Mouse (Mus musculus): ENCODE data around the gene Pde3a. TPM values are rescaled to one million over a fixed set of nuclear protein-coding genes. Genes with fewer than 3 reads are reported as not detected.
"Not testable (repeated sequence)": the region's sequence is repeated elsewhere in the genome, so short reads cannot be mapped to it uniquely, and the experiment has no call there.

Pde3a gene
- polyA plus RNA-seq, 1 experiment: 3.9 TPM

DNA sequence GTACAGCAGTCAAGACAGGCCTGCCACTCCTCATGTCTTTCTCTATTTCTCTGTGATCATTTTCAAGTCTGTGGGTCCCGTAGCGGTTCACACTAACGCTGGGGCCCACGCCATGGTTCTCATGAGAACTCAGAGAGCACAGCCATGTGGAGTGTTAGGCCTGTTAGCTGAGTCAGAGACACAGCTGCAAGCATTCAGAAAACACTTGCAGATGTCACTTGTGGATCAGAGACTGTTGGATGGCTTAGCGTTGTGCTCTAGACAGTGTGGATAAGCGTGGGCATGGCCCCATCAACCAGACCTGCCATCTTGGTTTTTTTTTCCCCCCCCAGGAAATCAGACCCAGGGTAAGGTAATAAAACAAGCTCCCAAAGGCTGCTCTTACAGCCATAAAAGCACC, 62.5 kb downstream of the Pde3a start:
- H3K36me3 ChIP-seq (replicated peaks; ENCODE audit: low read length): peaks cover 20% of the 10 kb centered on the region
- H3K4me3 ChIP-seq (replicated peaks): no peak overlapping the region
- TF ChIP-seq GATA1 (IDR thresholded peaks at IDR 0.05; ENCODE audit: borderline replicate concordance, low read length): no peak
- no peak for TF ChIP-seq FLI1 (IDR thresholded peaks at IDR 0.05; ENCODE audit: low read length)
- peaks cover 55% of the 10 kb centered on the region for H3K4me1 ChIP-seq
- H3K9me3 ChIP-seq: peaks cover 9% of the 10 kb centered on the region; the same call in 1 of the 2 replicates
- H3K27me3 ChIP-seq (replicated peaks): no peaks in the 10 kb centered on the region

DNA sequence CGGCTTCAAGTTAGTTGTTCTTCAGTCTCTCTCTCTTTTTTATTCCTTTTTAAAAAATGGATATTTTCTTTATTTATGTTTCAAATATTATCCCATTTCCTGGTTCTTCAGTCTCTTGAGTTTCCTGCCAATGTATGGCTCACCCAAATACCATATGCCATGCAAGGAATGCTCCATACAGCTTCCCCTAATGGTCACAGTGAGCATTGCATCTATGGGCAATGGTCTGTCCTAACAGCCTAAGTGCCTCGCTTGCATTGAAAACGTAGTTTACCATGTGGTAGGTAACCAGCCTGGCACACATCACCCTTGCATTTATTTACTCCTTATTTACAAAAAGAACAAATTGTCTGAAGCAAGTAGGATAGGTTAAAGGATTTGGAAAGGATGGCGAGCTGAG, 64.0 kb downstream of the Pde3a start:
- Histone ChIP-seq H3K36me3 (replicated peaks; ENCODE audit: low read length) (peaks cover 19% of the 10 kb centered on the region), H3K4me1 (peaks cover 40% of the 10 kb centered on the region), H3K9me3 (peaks cover 9% of the 10 kb centered on the region; the same call in 1 of the 2 replicates), H3K27me3 (replicated peaks) (no peaks in the 10 kb centered on the region), H3K4me3 (replicated peaks) (no peak overlapping the region)
- TF ChIP-seq FLI1 (IDR thresholded peaks at IDR 0.05; ENCODE audit: low read length) (no peak), GATA1 (IDR thresholded peaks at IDR 0.05; ENCODE audit: borderline replicate concordance, low read length) (no peak)

DNA sequence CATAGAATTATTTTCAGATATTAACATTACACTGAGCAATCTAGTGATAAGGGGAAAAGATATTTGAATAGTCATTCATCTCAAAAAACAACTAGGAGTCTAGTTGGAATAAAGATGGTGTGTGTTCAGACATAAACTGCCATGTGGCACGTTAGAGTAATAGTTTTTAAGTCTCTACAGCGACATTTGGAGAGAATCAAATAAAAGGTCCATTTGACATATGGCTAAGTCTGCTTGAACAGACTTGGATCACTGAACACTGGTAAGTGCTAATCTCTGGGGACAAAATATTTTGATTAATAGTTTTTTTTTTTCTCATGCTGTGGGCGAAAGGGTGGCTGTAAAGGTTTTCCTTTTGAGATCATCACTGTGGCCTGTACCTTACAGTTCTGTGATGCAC, 69.4 kb downstream of the Pde3a start:
- TF ChIP-seq GATA1 (IDR thresholded peaks at IDR 0.05; ENCODE audit: borderline replicate concordance, low read length) (no peak), FLI1 (IDR thresholded peaks at IDR 0.05; ENCODE audit: low read length) (no peak)
- H3K27me3 ChIP-seq (replicated peaks): no peaks in the 10 kb centered on the region
- no peak overlapping the region for H3K4me3 ChIP-seq (replicated peaks)
- peaks cover 9% of the 10 kb centered on the region; the same call in 1 of the 2 replicates for H3K9me3 ChIP-seq
- H3K36me3 ChIP-seq (replicated peaks; ENCODE audit: low read length): peaks cover 15% of the 10 kb centered on the region
- peaks cover 33% of the 10 kb centered on the region for H3K4me1 ChIP-seq

DNA sequence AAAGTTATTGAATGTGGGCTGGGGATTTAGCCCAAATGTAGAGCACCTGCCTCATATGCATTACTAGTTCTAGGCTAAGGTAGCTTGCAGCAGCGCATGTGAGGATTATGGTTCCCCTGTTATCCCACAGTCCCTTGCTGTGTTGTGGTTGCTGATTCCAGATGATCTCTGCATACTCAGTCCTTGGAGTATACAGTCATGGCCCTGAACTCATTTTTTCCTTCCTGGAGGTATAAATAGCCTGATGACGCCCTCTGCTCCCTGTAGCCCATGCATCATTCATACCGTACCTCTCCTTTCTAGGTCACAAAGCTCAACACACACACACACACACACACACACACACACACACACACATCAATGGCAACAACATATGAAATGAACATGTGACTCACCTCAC, 72.2 kb downstream of the Pde3a start:
- H3K4me3 ChIP-seq (replicated peaks): peak overlapping the region; percentile 17
- TF ChIP-seq GATA1 (IDR thresholded peaks at IDR 0.05; ENCODE audit: borderline replicate concordance, low read length) (no peak), FLI1 (IDR thresholded peaks at IDR 0.05; ENCODE audit: low read length) (no peak)

DNA sequence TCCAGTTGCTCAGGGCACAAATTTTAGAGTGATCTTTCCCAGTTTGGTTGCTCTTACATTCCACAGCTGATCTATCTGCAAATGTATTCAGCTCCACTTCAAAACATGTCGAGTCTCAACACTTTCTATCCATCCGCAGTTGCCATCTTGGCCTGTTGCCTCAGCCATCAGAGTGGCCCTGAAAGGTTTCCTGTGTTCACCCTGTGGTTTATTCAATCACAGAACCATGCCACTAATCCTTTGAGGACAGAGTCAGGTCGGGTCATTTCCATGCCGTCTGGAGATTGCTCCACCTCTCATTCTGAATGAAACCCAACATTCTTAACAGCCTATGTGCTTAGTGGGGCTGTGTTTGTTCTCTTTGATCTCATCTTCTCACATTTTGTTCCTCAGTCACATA, 73.9 kb downstream of the Pde3a start:
- Histone ChIP-seq H3K27me3 (replicated peaks) (no peaks in the 10 kb centered on the region), H3K9me3 (no peaks in the 10 kb centered on the region), H3K4me3 (replicated peaks) (no peak overlapping the region), H3K36me3 (replicated peaks; ENCODE audit: low read length) (peaks cover 3% of the 10 kb centered on the region), H3K4me1 (peaks cover 39% of the 10 kb centered on the region)
- TF ChIP-seq FLI1 (IDR thresholded peaks at IDR 0.05; ENCODE audit: low read length) (no peak), GATA1 (IDR thresholded peaks at IDR 0.05; ENCODE audit: borderline replicate concordance, low read length) (no peak)

More for the DNA sequence above, 72.2 kb downstream of the Pde3a start:
- peaks cover 36% of the 10 kb centered on the region for H3K4me1 ChIP-seq
- no peaks in the 10 kb centered on the region for H3K36me3 ChIP-seq (replicated peaks; ENCODE audit: low read length)
- H3K9me3 ChIP-seq: no peaks in the 10 kb centered on the region
- no peaks in the 10 kb centered on the region for H3K27me3 ChIP-seq (replicated peaks)

DNA sequence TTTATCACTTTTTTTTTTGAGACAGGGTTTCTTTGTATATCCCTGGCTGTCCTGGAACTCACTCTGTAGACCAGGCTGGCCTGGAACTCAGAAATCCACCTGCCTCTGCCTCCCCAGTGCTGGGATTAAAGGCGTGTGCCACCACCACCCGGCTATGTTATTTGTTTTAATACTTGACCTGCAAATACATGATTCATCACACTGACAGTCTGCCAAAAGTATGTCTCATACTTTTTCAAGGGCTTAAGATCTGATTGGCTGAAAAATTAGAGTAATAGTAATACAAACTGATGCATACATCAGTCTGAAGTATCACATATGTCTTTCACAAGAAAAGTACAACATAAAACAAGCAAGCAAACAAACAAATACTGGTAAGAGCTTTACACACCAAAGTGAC, 78.1 kb downstream of the Pde3a start:
- not testable (repeated sequence) for H3K36me3 ChIP-seq (replicated peaks; ENCODE audit: low read length); H3K4me3 ChIP-seq (replicated peaks); H3K9me3 ChIP-seq; H3K27me3 ChIP-seq (replicated peaks)
- H3K4me1 ChIP-seq: peaks cover 36% of the 10 kb centered on the region

DNA sequence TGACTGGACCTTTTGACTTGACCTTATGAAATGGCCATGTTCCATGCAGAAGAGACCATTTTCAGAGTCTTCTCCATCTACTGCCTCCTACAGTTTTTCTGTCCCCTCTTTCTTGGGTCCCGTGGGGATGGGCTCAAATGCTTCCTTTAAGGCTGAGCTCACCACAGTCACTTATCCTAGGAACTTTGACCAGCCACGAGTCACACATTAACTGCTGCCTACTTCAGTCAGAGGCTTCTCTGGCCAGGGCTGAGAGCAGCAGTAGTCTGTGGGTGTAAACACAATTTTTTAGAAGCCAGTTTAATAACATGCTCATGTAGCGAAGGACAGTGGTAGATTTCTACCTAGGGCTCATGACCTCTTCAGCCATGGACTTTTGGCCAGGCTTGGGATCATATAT, 79.0 kb downstream of the Pde3a start:
- no peak for TF ChIP-seq GATA1 (IDR thresholded peaks at IDR 0.05; ENCODE audit: borderline replicate concordance, low read length)
- Histone ChIP-seq H3K27me3 (replicated peaks) (no peaks in the 10 kb centered on the region), H3K9me3 (no peaks in the 10 kb centered on the region), H3K36me3 (replicated peaks; ENCODE audit: low read length) (peaks cover 8% of the 10 kb centered on the region), H3K4me3 (replicated peaks) (no peak overlapping the region), H3K4me1 (peaks cover 35% of the 10 kb centered on the region)

DNA sequence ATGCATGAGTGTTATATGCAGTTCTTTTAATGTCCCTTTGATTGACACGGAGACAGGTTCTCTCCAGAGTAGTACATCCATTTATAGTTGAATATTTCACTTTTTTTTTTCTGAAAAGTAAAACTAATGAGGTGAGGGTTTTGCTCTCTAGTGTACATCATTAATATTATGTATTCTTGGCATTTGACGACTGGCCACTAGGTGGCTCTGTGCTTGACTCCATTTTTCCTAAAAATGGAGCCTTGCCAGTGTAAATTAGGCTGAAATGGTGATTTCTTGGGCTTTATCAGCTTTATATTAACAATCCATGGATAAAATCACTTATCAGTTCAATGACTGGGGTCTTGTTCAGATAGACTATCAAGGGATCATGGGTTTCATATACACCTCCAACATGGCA, 82.4 kb downstream of the Pde3a start:
- Histone ChIP-seq H3K4me1 (peaks cover 35% of the 10 kb centered on the region), H3K9me3 (no peaks in the 10 kb centered on the region), H3K27me3 (replicated peaks) (no peaks in the 10 kb centered on the region), H3K4me3 (replicated peaks) (no peak overlapping the region), H3K36me3 (replicated peaks; ENCODE audit: low read length) (peaks cover 8% of the 10 kb centered on the region)
- TF ChIP-seq GATA1 (IDR thresholded peaks at IDR 0.05; ENCODE audit: borderline replicate concordance, low read length): no peak
- no peak for TF ChIP-seq FLI1 (IDR thresholded peaks at IDR 0.05; ENCODE audit: low read length)

DNA sequence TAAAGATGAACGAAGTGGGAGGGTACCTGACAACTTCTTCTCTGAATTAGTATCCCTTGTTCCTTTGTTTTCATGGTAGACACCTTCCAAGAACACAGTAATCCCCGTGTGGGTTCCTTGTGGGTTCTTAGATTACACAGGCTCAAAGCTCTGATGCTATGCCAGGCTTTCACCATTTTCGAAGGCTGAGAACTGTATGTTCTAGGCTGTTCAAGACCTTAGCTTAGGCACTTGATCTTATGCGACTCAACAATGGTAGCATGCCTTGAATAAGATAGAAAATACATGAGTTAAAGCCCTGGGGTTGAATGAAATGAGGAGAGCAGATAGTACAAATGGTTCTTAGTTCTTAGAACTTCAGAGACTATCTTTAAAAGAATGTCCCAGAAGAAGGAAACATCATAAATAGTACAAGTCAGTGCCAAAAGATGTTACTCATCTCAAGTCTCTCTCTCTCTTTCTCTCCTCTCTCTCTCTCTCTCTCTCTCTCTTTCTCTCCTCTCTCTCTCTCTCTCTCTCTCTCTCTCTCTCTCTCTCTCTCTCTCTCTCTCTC, 83.6 kb downstream of the Pde3a start:
- Histone ChIP-seq H3K4me3 (replicated peaks) (no peak overlapping the region), H3K4me1 (peaks cover 40% of the 10 kb centered on the region), H3K9me3 (no peaks in the 10 kb centered on the region), H3K36me3 (replicated peaks; ENCODE audit: low read length) (peaks cover 8% of the 10 kb centered on the region), H3K27me3 (replicated peaks) (no peaks in the 10 kb centered on the region)
- TF ChIP-seq GATA1 (IDR thresholded peaks at IDR 0.05; ENCODE audit: borderline replicate concordance, low read length) (no peak), FLI1 (IDR thresholded peaks at IDR 0.05; ENCODE audit: low read length) (no peak)

DNA sequence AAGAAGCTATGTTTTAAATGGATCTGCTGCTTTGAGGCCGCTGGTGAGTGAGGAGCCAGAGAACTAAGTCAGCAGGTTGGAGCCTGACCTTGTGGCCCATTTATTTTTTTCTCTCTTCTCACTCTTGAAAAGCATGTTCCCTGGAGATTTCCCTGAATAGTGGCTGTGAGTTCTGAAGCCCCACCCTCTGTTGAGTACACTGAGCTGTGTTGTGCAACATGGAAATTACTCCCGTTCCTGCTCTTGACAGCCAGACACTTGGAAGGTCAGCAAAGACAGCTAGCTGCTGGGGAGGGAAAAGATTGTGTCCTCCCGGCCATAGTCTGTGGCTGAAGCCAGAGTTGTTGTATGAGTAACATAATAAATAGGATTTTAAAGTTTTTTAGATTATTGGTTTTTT, 84.2 kb downstream of the Pde3a start:
- Histone ChIP-seq H3K4me3 (replicated peaks) (no peak overlapping the region), H3K4me1 (peaks cover 41% of the 10 kb centered on the region), H3K36me3 (replicated peaks; ENCODE audit: low read length) (peaks cover 3% of the 10 kb centered on the region), H3K9me3 (no peaks in the 10 kb centered on the region), H3K27me3 (replicated peaks) (no peaks in the 10 kb centered on the region)
- TF ChIP-seq FLI1 (IDR thresholded peaks at IDR 0.05; ENCODE audit: low read length) (no peak), GATA1 (IDR thresholded peaks at IDR 0.05; ENCODE audit: borderline replicate concordance, low read length) (no peak)

DNA sequence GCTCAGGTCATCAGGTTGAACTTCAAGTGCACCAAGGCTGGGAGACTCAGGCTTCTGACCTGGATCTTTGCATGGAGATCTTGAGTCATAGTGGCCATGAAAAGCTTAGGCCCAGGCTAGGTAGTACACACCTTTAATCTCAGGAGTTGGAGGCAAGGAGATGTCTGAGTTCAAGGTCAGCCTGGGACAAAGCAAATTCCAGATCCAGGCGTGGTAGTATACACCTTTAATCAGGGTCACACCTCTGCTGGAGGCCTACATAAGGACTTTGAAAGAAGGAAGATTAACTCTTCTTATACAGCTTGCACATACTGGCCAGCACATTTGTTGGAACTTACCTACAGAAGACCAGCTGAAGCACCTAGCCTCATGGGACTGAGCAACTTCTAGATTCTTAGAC, 86.8 kb downstream of the Pde3a start:
- Histone ChIP-seq H3K36me3 (replicated peaks; ENCODE audit: low read length) (no peaks in the 10 kb centered on the region), H3K4me1 (peaks cover 34% of the 10 kb centered on the region), H3K9me3 (no peaks in the 10 kb centered on the region), H3K4me3 (replicated peaks) (no peak overlapping the region), H3K27me3 (replicated peaks) (no peaks in the 10 kb centered on the region)
- TF ChIP-seq GATA1 (IDR thresholded peaks at IDR 0.05; ENCODE audit: borderline replicate concordance, low read length): no peak
- TF ChIP-seq FLI1 (IDR thresholded peaks at IDR 0.05; ENCODE audit: low read length): no peak
